Mouse (Mus musculus) frontal cortex, postnatal 36 days (tissue): ENCODE measurements around the gene Krcc1.

Source experiments
- DNase-seq, 2 experiments: peaks; one replicate each; pipeline ENCODE4 v3.0.0; 2022; ENCODE audit warnings: low spot score in 2 of 2

Gene Krcc1

DNA sequence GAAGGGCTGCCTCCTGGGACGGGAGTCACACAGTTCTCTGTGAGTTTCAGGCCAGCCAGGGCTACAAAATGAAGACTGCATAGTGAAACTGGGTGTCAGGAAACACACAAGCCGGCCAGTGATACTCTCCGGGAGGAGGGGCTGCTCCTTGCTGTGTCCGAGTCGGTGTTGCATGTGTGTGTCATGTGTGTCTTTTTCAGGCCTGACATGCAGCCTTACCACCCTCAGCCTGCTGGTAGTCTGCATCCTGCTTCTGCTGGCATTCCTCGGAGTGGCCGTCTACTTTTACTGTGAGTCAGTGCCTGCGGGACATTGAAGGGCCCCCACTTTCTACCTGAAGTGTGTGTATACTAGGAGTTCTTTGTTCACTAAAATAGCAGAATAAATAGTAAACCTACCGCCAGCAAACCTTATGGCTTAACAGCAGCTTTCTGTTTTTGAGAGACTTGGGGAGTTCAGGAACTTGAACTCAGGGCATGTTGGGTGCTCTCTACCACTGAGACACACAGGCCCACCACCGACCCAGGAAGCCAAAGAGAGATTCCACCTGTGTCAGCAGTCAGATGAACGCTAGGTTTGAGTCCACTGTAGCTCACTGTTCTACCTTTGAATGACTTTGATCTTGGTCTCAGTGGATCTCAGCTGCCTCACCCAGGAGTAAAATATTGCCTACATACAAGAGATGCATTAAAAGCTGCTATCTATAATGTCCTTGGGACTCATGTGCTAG is 60.9 kb downstream of the Krcc1 start:
- DNase-seq = no peak

DNA sequence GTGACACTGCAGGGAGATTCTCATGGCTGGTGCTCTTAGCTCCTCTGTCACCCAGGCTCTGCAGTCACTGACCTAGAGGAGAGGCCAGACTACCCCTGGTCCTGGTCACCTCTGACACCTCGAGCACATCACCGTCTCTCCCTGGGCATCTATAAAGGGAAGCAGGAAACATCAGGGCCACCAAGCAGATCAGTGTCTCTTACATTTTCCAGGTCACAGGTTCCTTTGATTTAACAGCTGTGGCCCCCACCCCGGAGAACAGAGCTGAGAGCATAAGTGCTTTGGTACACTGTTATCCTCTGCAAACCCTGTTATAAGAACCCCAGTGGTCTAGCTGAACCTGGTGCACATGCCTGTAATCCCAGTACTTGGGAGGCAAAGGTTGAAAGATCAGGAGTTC is 61.6 kb downstream of the Krcc1 start:
- no peak for DNase-seq

DNA sequence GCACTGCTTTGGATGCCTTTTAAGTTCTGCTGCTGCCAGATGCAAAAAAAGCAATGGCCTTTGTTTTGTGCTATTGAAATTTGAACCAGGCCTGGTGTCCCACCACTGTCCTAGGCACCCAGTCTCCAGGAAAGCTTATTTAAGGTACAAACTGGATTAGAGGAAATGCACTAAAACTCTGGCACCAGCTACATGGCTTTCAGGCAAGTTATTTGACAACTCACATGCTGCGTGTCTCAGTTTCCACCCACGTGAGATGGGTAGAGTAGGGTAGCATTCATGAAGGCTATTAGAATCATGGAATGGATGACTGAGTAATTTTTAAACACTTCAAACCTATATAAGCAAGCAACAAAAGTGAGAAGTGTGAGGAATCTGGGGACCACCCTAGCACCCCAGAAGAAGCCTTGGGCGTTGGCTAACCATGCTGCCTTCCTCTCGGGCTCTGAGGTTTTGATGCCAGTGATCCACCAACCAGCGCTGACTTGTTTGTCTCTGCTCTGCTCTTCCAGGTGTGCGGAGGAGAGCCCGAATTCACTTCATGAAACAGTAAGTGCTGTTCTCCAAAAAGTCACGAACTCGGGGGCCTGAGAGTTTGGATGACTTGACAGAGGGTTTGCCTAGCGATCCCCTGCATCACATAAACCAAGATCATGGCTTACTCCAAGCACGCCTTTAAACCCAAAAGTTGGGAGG is 62.2 kb downstream of the Krcc1 start:
- DNase-seq = no peak
